Mouse (Mus musculus) G1E-ER4 (cell line): Measurements from ENCODE around the gene Lyrm9. TPM values are rescaled to one million over a fixed set of nuclear protein-coding genes. Genes with fewer than 3 reads are reported as not detected.

Experiments used
- GATA1 ChIP-seq: IDR thresholded peaks from one replicate; pipeline ENCODE4 v1.8.0; 2012; ENCODE audit warnings: low read length, inconsistent platforms
- polyA plus RNA-seq: library from polyadenylated mRNA; stranded (reverse); fragments of >175 nt; gene quantifications from 2 replicates; pipeline ENCODE4 v1.2.3, GENCODE M21; 2012

The Lyrm9 gene
- 153 and 224 TPM in 2 replicates for polyA plus RNA-seq

DNA sequence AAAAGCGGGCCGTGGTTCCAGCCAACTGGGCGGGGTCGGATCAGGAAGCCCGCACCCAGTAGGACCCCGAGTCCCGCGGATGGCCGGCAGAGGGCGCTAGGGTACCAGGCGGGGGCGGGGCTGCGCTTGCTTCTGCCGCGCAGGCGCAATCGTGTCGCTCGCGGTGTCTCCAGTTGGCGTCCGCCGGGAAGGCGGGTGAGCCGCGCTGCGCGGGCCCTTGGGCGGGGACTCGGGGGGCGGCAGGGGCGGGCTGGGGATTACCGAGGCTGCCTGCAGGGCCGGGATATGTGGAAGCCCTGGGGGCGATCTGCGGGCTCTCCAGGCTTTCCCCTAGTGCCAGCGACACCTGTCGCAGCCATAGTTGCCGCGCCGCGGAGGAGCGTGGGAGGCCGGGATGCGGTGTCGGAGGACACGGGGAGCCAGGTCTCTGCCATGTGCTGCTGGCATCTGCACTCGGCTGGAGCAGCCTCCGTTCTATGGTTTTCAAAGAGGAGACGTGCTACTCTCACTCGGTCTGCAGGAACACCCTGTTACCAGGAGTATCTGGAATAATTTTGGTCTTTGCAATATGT lies at the start of gene Lyrm9:
Gene Lyrm9, plus strand, starts transcription at position 143 of the 572 bp plus-strand sequence.
- no peak for TF ChIP-seq GATA1

DNA sequence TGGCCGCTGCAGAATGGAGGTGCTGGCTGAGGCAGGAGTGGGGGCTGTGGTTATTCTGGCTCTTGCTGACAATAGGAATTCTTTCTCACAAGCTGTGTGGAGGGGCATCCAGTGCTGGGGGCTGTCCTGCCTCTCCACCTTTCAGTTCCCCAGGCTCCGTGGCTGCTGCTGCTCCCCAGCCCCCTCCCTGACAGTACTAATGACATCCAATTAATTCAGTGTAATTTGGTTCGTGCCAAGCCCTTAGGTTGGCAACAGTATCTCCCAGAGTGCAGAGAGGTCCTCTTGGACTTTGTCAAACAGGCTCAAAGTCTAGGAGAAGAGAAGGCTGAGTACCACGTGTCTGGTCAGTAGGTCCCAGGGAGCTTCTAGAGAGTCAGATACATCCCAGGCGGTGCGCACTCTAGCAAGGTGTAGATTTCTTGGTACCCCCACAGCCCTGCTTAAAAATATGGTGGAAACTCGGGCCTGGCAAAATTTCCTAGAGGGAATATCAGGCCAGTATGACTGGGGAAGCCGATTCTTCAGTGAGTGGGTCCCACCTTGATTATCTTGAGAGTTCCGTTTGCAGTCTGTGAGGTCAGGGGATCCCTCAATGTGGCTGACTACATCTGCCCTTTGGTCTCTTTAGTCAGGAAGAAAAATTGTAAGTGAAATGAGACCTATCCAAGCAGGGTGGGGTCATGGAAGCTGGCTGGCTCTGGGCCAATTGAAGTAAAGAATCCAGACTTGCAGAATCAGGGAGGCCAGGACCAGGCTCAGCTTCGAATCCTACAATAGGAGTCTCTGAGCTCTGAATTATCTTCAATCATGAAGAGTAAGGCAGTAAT lies 48.3 kb upstream of the Lyrm9 start:
- TF ChIP-seq GATA1, result no peak

DNA sequence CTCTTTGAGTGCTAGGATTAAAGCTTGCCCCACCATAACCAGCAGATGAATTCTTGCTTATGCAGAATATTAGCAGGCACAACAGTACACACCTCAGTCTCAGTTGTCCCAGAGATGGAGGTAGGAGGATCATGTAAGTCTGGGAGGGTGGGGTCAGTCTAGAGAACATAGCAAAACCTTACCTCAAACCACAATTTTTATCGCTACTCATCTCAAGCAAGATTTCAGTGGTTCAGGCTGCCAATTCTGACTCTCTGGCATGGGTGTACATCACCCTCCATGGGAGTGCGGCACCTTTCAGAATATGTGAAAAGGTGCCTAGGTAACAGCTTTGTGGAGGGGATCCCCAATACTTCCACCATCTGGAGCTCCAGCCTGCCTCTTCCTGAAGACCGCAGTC lies 46.4 kb upstream of the Lyrm9 start:
- TF ChIP-seq GATA1, result no peak

DNA sequence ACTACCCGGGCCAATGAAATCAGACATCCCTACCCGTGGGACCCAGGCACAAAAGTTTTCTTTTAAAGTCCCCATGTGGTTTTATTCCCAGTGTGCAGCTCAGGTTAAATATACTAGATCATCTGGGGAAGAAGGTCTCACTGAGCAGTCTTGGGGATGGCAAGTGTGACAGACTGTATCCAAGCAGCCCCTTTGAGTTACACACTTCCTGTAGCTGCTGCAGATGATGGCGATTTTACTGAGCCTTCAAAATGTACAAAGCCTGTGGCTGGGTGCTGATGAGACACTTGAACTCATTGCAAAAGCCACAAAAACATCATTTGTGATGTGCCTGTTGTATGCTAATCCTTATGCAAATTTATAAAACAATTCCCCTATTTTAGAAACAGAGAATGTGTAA lies 45.8 kb upstream of the Lyrm9 start:
- no peak for TF ChIP-seq GATA1

DNA sequence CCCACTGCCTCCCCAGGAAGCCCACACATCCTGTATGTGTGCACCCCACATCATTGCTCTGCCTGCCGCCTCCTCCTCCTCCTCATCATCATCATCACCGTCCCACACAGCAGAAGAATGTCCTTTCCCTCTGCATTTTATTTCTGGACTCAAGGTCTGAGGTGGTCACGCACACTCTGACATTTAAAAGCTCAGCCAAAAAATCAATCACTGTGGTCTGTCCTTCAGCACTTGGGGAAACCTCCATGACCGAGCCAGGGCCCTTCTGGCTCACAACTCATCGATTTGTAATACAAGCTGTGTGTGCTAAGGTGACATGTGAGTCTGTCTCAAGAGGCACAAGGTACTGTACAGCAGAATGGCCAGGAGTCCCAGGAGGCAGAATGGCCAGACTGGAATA lies 44.1 kb upstream of the Lyrm9 start:
- no peak for TF ChIP-seq GATA1

DNA sequence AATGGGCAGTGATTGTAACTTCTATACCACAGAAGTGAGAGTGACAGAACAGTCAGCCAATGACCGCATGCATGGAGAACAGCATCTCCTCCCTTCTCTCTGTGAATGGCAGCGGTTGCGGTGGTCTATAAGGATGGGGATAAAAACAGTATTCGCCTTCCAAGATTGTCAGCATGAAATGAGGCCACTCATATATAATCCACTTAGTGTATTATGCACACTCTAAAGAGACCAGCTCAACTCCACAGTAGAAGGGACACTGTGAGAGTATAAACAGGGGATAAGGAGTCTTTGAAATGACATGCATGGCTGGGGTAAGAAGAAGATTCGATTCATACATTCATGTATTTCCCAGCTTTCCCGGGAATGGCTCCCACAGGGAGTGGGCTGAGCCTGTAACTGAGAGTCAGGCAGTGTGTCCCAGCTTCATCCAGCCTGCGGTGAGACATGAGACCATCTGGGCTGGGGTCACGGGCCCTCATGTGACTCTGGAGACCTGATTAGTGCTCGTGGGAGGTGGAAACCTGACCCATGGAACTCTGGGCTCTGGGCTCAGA lies 43.5 kb upstream of the Lyrm9 start:
- no peak for TF ChIP-seq GATA1

DNA sequence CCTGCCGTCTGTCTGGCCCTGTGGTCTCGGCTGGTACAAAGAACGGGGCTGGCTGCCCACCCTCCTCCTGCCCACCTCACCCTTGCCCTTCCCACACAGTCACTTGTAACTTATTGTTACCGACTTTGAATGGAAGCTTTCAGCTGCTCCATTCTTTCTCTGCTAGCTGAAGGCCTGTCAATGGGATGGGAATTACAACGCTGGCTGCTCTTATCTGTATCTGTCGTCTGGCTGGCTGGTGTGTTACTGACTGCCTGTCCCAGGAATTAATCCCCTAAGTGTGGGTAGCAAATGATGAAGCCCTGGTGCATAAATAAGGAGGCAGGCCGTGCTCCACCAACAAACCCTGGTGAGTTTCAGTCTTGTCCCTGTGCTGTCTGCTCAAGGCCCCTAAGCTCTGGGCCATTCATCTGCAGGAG lies 40.4 kb upstream of the Lyrm9 start:
- TF ChIP-seq GATA1, result no peak

DNA sequence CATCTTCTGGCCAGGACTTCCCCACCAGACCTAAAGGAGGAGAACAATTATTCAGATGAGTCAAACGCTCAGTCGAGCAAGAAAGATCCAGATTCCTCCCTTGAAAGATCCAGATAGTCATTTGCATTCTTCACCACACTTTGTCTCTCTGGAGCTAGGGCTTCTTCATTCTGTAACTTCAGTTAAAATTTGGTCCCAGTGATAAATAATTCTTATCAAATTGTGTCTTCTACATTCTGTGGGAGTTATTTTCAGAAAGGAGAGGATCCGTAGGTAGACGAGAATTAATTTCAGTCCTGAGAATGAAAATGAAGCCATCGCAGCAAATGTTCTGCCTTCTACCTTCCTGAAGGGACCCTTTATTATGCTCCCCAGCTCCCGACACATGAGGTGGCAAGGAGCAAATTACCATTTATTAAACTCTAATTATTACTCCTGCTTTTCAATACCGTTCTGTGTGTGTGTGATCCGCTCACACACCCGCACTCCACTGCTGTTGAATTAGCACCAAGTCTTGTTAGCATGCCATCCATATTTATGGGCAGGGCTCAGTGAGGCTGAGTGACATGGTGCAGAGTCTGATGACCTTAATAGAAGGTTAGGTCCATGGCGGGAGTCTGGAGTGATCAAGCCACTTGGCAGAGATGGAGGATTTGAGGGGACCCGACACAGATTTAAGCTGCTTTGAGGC lies 36.9 kb upstream of the Lyrm9 start:
- TF ChIP-seq GATA1, result no peak

DNA sequence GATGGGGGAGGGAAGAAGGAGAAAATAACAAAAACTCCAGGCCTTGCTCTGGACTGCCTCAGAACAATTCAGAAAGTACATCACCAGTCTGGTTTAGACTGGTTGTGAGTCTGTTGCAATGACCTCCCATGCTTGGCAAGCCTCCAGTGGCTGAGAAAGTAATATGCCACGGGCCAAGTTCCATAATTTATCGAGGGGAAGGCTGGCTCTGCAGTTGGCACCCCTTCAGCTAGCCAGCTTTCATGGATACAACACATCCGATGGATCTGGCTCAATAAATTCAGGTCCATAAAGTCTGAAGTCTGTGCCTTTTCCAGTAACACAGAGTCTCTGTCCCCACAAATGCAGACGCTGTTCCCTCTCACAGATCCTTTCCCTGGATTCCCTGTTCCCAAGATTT lies 34.8 kb upstream of the Lyrm9 start:
- TF ChIP-seq GATA1, result no peak

DNA sequence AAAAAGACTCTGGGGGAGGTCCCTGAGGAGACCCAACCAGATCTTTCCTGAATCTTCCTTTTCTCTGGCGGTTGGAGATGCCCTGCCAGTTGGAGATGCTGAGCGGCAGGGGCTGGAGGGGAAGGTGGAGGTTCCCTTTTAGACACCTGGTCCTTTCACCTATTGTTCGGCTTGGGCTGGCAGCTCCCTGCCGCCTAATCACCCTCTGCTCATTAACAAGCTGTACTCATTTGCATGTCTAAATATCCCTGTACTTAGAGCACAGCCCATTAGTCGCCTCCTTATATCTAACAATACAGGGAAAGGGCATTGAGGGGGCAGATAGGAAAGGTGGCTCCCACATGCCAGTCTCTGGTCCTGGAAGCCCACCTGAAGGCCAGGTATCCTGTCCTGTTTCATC lies 34.3 kb upstream of the Lyrm9 start:
- no peak for TF ChIP-seq GATA1

DNA sequence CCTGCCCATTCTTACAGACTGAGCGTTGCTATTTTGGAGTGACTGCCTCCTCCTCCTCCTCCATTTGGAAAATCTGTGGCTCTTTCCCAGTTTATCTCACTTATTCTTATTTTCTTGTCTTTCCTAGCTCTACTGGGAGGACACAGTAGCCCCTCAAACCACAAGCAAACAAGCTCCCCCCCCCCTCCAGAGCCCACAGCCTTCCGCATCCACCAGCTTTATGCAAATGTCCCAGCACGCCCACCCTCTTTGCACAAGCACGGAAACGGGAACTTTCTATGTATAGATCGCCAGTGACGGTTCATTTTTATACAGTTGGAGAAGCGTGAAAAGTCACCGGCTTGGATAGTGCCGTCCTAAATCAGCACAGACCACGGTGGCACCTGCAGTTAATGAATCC lies 33.9 kb upstream of the Lyrm9 start:
- TF ChIP-seq GATA1, result no peak

DNA sequence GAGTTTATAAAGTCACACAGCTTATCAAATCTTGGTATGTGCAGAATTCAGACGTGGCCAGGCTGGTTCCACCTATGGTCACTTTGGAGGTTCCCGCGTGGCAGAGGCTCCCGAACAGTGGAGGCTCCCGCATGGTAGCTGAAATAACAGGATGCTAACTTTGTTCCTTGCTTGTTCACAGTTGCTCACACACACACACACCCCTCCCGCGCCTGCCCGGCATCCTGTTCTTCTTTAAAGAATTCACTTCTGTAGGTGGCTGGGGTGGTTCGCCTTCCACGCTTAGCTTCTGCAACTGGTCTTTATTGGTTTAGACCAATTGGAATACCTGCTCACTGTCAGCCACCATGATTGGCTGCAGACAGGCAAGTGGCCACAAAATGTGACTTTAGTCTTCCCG lies 33.3 kb upstream of the Lyrm9 start:
- no peak for TF ChIP-seq GATA1

DNA sequence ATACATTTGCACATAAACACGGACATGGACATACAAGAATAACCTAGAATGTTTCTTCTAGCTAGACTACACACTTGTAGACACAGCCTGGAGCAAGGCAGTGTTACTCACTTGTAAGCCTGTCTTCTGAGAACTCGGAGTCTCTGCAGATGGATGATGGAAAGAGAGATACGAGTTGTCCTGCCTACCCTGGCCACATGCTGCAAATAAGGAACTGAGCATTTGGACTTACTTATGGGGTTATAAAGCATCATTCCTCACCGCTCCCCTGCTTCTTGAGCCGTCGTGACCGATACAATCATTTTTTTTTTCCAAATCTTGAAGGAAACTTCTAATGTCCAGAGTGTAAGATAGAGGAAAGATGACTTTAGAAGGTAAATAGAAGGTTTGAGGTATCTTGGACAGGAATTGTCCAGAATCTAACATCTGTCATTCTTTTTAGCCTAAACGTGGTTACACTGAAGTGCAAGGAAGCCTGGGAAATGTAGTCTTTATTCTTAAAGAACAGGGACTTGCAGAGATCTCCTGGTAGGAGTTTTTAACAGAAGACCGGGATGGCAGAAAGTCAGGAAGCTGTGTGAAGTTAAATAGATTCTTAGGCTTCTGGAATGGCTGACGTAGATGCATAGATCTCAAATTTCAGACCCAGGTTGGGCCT lies 30.2 kb upstream of the Lyrm9 start:
- no peak for TF ChIP-seq GATA1

DNA sequence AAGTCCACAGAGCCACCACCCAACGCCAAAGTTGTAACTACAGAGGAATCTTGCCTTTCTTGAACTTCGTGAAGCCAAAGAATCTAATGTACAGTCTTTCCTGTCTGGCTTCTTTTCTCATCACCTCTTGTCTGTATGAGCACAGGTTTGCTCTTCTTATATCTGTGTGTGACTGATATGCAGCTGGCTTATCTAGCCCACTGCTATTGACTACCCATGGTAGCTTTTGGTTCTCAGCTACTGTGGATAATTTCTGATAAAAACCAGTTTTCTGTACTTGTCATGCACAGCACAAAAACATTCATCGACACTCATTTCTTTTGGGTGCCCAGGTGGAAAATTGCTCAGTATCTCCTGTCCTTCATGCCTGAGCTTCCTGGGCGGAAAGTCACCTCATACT lies 25.3 kb upstream of the Lyrm9 start:
- TF ChIP-seq GATA1, result peak; percentile 22

DNA sequence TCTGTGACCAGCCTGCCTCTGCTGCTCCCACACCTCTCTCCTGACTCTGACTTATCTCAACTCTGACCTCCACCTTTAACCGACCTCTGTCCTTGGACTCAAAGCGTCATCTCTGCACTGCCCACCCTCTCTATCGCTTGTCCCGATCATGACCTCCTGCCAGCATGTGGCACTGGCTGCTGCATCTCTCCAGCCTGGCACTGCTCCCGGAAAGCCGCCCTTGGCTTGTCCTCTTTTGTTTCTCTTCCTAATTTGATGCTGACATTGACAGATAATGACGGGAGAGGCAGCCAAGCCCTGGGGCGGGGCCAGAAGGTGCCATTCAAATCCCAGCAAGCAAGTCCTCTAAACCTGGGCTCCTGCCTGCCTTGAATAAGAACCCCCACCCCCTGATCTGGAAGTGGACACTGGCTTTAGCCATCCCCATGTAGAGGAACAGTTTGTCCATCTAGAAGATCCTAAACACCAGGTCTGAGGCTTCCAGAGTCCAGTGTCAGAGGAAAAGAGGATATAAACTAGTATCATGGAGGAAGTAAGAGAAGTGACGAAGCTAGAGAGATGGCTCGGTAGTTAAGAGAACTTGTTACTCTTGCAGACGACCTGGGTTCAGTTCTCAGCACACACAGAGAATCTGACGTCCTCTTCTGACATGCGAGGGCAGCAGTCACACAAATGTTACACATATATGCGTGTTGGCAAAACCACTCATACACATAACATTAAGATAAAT lies 22.6 kb upstream of the Lyrm9 start:
- no peak for TF ChIP-seq GATA1

DNA sequence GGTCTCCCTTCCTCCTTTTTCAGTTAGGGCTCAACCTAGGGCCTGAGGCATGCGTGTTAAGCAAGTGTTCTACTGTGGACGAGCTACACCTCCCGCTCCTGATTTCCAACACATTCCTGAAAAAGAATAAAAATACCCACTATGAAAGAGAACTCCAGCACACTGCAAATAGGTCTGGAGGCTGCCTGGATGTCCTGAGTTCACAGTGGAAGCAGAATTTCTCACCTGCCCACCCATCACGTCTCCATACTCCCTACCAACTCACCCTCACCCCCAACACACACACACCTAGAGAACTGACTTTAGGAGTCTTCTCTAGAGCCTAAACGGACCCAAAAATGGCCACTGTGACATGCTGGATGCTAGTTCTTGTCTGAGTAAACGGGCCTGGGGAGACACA lies 21.8 kb upstream of the Lyrm9 start:
- no peak for TF ChIP-seq GATA1
